Mouse (Mus musculus) intestine, embryonic 14.5 days (tissue): ENCODE results near the gene Adh7. TPM values are rescaled to one million over a fixed set of nuclear protein-coding genes. Genes with fewer than 3 reads are reported as not detected.

Source experiments
- ATAC-seq: fragments of 200-750 bp; cut with Nextera tagmentation; replicated peaks from 2 replicates; pipeline ENCODE4 v1.8.0; 2017; ENCODE audit warnings: low read depth, moderate number of reproducible peaks, moderate TSS enrichment, moderate library complexity; ENCODE audit not compliant: low FRiP score, low TSS enrichment
- DNase-seq: peaks from one replicate; pipeline ENCODE4 v3.0.0-alpha.2; 2018; ENCODE audit warnings: low spot score
- H3K27ac ChIP-seq: fragments of 300-500 bp; sonication (generic); 2 replicates; pipeline ENCODE4 v1.5.1; 2014; ENCODE audit warnings: low read depth, mild to moderate bottlenecking, control low read depth
- H3K27me3 ChIP-seq: fragments of 300-500 bp; sonication (generic); replicated peaks from 2 replicates; pipeline ENCODE4 v1.6.1; 2014; ENCODE audit warnings: low read length, control low read depth; ENCODE audit not compliant: control insufficient read depth, insufficient read depth
- H3K36me3 ChIP-seq: fragments of 300-500 bp; sonication (generic); 2 replicates; pipeline ENCODE4 v1.6.1; 2014; ENCODE audit warnings: low read length, control low read depth; ENCODE audit not compliant: control insufficient read depth, insufficient read depth
- H3K4me1 ChIP-seq: fragments of 300-500 bp; sonication (generic); replicated peaks from 2 replicates; pipeline ENCODE4 v1.6.1; 2014; ENCODE audit warnings: low read length, control low read depth, mixed read lengths; ENCODE audit not compliant: control insufficient read depth, insufficient read depth
- H3K4me2 ChIP-seq: fragments of 300-500 bp; sonication (generic); 2 replicates; pipeline ENCODE4 v1.6.1; 2014; ENCODE audit warnings: low read length
- H3K4me3 ChIP-seq: fragments of 300-500 bp; sonication (generic); 2 replicates; pipeline ENCODE4 v1.5.1; 2014; ENCODE audit warnings: low read depth, low read length, control low read depth, mixed read lengths
- H3K9ac ChIP-seq: fragments of 300-500 bp; sonication (generic); 2 replicates; pipeline ENCODE4 v1.6.1; 2014; ENCODE audit warnings: mild to moderate bottlenecking, low read length
- H3K9me3 ChIP-seq: fragments of 300-500 bp; sonication (generic); 2 replicates; pipeline ENCODE4 v1.6.1; 2016; ENCODE audit warnings: low read length, control low read depth; ENCODE audit not compliant: control insufficient read depth
- whole genome bisulfite sequencing: fragments of 180-500 bp; shearing (Covaris S2); extraction: QIAGEN DNeasy Blood & Tissue Kit; methylation state at CpG from one replicate; pipeline ENCODE4 v1.1.7; 2014; 5-methylcytosine and 5-hydroxymethylcytosine counted together
- polyA plus RNA-seq: library from polyadenylated mRNA; unstranded; fragments of >200 nt; fragmentation: Nextera tagmentation; extraction: Ambion mirVana; gene quantifications from 2 replicates; pipeline ENCODE4 v1.2.1, GENCODE M21; 2014

The Adh7 gene
- polyA plus RNA-seq, 1 experiment from 2014 or later = not detected

DNA sequence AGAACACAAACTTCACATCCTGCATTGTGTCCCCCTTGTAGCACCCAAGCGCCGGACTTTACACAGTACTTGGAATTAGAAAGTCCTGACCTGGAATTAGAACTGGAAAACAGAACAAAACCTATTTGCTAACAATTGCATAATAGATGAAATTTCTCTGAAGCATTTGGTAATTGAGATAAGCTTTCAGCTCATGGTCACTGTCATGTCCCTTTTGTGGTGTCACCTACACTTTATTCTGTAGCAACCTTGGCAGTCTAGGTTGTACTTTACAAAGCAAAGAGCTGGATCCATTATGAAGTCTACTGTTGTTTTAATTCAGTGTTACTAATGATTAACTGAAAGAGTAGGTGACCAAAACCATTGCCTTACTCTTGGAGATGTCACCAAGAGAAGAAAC lies 9.5 kb downstream of the Adh7 start:
- no peak for ATAC-seq
- Histone ChIP-seq H3K27me3 (no peaks in the 10 kb centered on the region), H3K27ac (no peak overlapping the region), H3K36me3 (no peaks in the 10 kb centered on the region), H3K4me1 (no peaks in the 10 kb centered on the region), H3K4me2 (no peak overlapping the region), H3K4me3 (no peak overlapping the region), H3K9me3 (no peaks in the 10 kb centered on the region), H3K9ac (no peak overlapping the region)
- 94% methylated on average over 2 of the region's 2 CpGs for WGBS
- no peak for DNase-seq

DNA sequence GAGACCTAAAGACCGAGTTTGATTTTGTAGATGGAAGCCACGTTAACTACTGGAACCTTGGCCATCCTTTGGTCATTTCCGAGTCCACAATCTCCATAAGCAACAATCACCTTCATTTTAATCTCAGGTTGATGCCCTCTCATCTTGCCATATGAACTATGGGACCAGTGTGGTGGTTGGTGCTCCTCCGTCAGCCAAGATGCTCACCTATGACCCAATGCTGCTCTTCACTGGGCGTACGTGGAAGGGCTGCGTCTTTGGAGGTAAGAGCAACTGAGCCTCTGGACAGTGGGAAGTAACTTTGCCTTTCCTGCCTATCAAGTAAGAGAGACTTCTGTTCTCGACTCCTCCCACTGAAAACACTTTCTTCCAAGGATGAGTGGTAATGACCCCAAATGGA lies 10.2 kb downstream of the Adh7 start:
- H3K9ac ChIP-seq = no peak overlapping the region
- H3K4me3 ChIP-seq = no peak overlapping the region
- 90% methylated on average over 8 of the region's 8 CpGs for WGBS
- no peaks in the 10 kb centered on the region for H3K4me1 ChIP-seq
- ATAC-seq = no peak
- H3K4me2 ChIP-seq = no peak overlapping the region
- no peak overlapping the region for H3K27ac ChIP-seq
- no peaks in the 10 kb centered on the region for H3K9me3 ChIP-seq
- DNase-seq = no peak
- no peaks in the 10 kb centered on the region for H3K27me3 ChIP-seq
- H3K36me3 ChIP-seq = no peaks in the 10 kb centered on the region

DNA sequence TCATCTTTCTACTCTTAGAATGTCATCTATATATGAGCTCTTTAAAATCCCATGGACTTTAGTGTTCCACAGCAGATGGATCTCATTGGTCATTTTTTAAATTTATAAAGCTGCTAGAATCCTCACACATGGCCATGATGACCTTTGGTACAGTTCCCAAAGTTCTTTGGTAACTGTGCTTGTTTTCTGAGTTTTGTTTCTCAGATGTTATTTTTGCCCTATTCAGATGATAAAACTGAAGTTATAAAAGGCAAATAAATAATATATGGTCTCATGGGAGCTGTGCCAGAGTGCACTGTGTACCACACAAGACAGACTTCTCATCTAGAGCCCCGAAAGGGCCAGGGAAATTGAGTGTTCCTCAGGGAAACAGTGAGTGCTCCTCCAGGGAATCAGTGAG lies 11.9 kb downstream of the Adh7 start:
- Histone ChIP-seq H3K36me3 (no peaks in the 10 kb centered on the region), H3K9me3 (no peaks in the 10 kb centered on the region), H3K27me3 (no peaks in the 10 kb centered on the region), H3K4me3 (no peak overlapping the region), H3K4me1 (no peaks in the 10 kb centered on the region), H3K4me2 (no peak overlapping the region), H3K27ac (no peak overlapping the region), H3K9ac (no peak overlapping the region)
- no peak for DNase-seq
- ATAC-seq = no peak
- WGBS = 90% methylated on average over 1 of the region's 1 CpGs

DNA sequence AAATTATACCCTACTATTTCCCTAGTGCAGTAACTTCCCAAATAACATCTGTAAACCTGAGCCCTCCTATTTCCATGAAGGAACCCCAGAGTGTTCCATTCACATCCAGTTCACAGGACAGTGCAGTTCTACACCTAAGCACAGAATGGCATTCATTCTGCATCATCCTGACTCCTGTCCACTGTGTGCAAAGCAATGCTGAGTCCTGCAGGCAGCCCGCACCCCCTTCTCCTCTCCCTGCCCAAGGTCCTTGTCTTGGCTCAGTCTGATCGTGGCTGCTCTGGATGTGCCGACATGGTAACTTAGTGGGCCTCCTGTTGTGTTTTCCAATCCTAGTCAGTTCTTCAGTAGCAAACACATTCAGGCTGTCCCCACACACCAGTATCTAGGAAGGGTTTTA lies 12.7 kb downstream of the Adh7 start:
- ATAC-seq = no peak
- no peak overlapping the region for H3K4me3 ChIP-seq
- WGBS = 91% methylated on average over 3 of the region's 3 CpGs
- no peak overlapping the region for H3K9ac ChIP-seq
- no peak overlapping the region for H3K27ac ChIP-seq
- no peaks in the 10 kb centered on the region for H3K27me3 ChIP-seq
- no peaks in the 10 kb centered on the region for H3K9me3 ChIP-seq
- no peaks in the 10 kb centered on the region for H3K36me3 ChIP-seq
- DNase-seq = no peak
- no peak overlapping the region for H3K4me2 ChIP-seq
- H3K4me1 ChIP-seq = no peaks in the 10 kb centered on the region

DNA sequence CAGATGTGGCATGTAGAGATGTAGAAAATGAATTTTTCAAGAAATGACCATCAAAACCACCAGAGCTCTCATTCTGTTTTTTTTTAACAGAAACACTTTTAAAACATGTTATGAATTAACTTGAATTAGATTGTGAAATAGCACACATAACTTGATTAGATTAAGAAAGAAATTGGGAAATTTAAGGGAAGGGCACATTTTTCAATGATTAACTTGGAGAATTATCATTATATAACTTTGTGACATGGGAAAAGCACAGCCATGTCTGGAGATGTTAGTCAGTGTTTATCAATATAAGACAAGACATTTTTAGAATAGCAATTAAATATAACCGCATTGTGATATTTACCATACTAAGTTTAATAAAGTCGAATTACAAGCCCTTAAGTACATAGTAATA lies 14.0 kb downstream of the Adh7 start:
- no peaks in the 10 kb centered on the region for H3K9me3 ChIP-seq
- H3K27ac ChIP-seq = no peak overlapping the region
- H3K4me3 ChIP-seq = no peak overlapping the region
- WGBS = 85% methylated on average over 2 of the region's 2 CpGs
- no peak overlapping the region for H3K4me2 ChIP-seq
- ATAC-seq = no peak
- no peak for DNase-seq
- H3K36me3 ChIP-seq = no peaks in the 10 kb centered on the region
- H3K27me3 ChIP-seq = no peaks in the 10 kb centered on the region
- H3K9ac ChIP-seq = no peak overlapping the region
- no peaks in the 10 kb centered on the region for H3K4me1 ChIP-seq

DNA sequence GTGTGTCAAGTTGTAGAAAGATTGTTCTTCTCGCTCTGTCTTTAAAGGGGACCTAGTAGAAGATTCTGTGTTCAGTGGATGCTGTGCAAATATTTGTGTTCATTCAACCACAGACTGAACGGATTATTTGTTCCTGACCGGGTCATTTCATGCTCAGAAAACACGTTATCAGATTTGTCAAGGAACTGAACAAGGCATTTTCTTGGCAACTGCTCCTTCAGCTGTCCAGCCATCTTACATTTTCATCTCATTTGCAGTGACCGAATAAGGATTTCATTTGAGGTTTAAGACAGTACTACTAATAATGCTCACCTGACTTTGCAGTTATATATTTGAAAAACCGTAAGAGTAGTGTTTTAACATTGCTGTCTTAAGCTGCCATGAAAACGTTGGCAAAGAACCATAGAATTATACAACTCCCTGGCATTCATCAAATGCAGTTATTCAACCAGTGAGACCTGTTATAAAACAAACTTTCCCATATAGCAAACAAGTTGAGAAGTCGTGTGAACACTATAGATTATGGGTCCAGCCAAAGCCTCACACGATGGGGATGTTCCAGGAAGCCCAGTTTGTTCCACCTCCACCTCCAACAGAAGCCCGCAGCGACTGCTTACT lies 19.1 kb downstream of the Adh7 start:
- ATAC-seq (no peak), DNase-seq (no peak)
- no peaks in the 10 kb centered on the region for H3K36me3 ChIP-seq
- H3K9me3 ChIP-seq = no peaks in the 10 kb centered on the region
- 78% methylated on average over 11 of the region's 11 CpGs for WGBS
- H3K27me3 ChIP-seq = no peaks in the 10 kb centered on the region
- H3K4me1 ChIP-seq = no peaks in the 10 kb centered on the region
- H3K27ac ChIP-seq = no peak overlapping the region
- no peak overlapping the region for H3K4me3 ChIP-seq
- H3K9ac ChIP-seq = no peak overlapping the region
- no peak overlapping the region for H3K4me2 ChIP-seq

DNA sequence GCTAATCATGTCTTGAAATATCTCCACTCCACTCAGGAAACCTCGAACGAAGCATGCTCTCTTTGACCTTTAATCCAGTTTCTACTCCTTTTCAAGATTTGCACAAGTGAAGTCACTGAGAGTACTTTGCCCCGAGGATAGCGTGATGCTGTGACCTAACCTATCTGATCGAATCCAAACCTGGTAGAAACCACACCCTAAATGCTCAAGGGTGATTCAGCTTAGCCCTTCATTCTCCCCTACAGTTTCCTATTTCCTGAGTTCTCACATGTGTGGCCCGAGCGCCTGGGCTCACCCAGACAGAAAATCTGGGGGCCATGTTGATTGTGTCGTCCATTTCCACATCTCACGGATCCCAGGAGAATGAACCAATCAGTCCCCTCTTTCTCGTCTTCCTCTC lies 20.5 kb downstream of the Adh7 start:
- WGBS = 85% methylated on average over 10 of the region's 10 CpGs
- Histone ChIP-seq H3K27me3 (no peaks in the 10 kb centered on the region), H3K9me3 (no peaks in the 10 kb centered on the region), H3K9ac (no peak overlapping the region), H3K4me1 (no peaks in the 10 kb centered on the region), H3K4me2 (no peak overlapping the region), H3K36me3 (no peaks in the 10 kb centered on the region), H3K27ac (no peak overlapping the region), H3K4me3 (no peak overlapping the region)
- DNase-seq (no peak), ATAC-seq (no peak)

DNA sequence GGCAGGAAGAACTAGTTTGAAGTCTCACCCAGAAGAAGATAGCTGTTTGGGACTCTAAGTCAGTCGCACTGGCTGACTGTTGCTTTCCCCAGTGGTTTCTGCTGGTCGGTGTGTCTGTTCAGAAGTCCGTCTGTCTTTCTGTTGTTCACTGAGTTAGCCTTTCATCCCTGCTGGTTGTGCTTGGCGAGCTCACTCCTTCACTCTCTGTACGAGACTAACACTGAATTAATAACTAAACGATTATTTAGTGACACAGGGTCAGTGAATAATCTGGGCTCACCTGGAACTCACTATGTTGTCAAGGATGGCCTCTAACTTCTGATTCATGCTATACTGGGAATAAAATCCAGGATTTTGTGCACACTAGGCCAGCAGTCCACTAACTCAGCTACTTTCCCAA lies 21.9 kb downstream of the Adh7 start:
- no peak for ATAC-seq
- no peaks in the 10 kb centered on the region for H3K36me3 ChIP-seq
- H3K4me3 ChIP-seq = no peak overlapping the region
- no peak overlapping the region for H3K4me2 ChIP-seq
- no peak overlapping the region for H3K9ac ChIP-seq
- H3K27me3 ChIP-seq = no peaks in the 10 kb centered on the region
- H3K27ac ChIP-seq = no peak overlapping the region
- no peak for DNase-seq
- H3K4me1 ChIP-seq = no peaks in the 10 kb centered on the region
- H3K9me3 ChIP-seq = no peaks in the 10 kb centered on the region
- 92% methylated on average over 6 of the region's 6 CpGs for WGBS

DNA sequence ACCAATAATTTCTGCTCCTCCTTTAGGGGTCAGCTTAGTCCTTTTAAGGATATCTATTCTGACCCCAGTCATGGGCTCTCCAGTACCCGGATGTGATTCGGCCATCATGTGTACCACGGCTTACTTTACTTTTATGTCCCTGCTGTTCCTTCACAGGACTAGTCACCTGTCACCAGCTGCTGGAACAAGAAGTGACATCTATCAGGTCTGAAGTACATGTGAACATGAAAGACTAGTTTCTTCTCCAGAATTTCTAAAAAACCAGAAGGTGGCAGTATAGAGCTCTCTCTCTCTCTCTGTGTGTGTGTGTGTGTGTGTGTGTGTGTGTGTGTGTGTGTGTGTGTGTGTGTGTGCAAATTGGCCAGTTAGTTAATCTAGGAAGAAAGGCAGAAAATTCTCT lies 22.9 kb downstream of the Adh7 start:
- Histone ChIP-seq H3K27me3 (no peaks in the 10 kb centered on the region), H3K4me1 (no peaks in the 10 kb centered on the region), H3K36me3 (no peaks in the 10 kb centered on the region), H3K9ac (no peak overlapping the region), H3K27ac (no peak overlapping the region), H3K4me2 (no peak overlapping the region), H3K4me3 (no peak overlapping the region), H3K9me3 (no peaks in the 10 kb centered on the region)
- ATAC-seq (no peak), DNase-seq (no peak)
- WGBS = 87% methylated on average over 3 of the region's 3 CpGs
